Mouse (Mus musculus): ENCODE measurements around the gene Cntnap1.

DNA sequence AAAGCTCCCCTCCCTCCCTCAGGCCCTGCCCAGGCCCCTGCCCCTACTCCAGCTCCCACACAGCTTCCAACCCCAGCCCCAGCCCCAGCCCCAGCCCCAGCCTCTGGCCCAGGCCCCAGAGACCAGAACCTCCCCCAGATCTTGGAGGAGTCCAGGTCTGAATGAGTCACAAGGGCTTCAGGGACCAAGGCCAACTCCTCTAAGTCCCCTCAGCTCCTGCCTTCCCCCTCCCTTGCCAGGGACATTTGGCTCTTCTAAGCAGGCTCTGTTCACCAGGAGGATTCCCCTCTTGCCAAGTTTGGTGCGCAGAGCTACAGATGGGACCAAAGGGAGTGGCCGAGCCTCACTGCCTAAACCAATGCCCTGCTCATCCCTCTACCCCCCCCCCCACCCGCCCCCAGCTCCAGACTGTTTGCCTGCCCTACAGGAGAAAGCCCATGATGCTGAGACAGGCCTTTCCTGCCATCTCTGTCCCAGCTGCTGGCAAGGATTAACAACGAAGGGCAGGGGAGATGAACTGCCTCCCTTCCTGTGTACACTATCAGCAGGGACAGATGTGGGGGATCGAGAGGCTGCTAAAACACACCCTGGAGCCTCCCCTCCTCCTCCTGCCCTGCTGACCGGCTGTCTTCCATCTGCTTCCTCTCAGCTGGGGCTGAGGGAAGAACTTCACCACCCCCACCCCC lies 19.3 kb downstream of the Cntnap1 start:
- no peak for TF ChIP-seq ZC3H11A (IDR thresholded peaks at IDR 0.05; ENCODE audit: borderline replicate concordance, low read depth, low read length)
- TF ChIP-seq MAFK (IDR thresholded peaks at IDR 0.05; ENCODE audit: insufficient read depth, low read depth, low read length) = no peak
- no peak for TF ChIP-seq HCFC1 (IDR thresholded peaks at IDR 0.05; ENCODE audit: borderline replicate concordance, insufficient read depth, low read length)
- TF ChIP-seq ZNF384 (IDR thresholded peaks at IDR 0.05; ENCODE audit: low read depth, low read length) = no peak
